Mouse (Mus musculus) induced T-regulatory cell, adult 2 months (primary cell): ENCODE measurements around the gene Sfmbt2.

Experiments
- DNase-seq: peaks from one replicate; pipeline ENCODE4 v3.0.0-alpha.2; 2012; ENCODE audit warnings: low read depth

Sfmbt2 gene

GRCm38 (mm10) chr2:10558816-10559215 lies 188.5 kb downstream of the Sfmbt2 start:
- DNase-seq = no peak

- no peak for DNase-seq
Observed at GRCm38 (mm10) chr2:10565491-10565890, 195.2 kb downstream of the Sfmbt2 start.

- no peak for DNase-seq
Observed at GRCm38 (mm10) chr2:10569392-10569791, 199.1 kb downstream of the Sfmbt2 start.

GRCm38 (mm10) chr2:10572311-10572710 lies 202.0 kb downstream of the Sfmbt2 start:
- DNase-seq = no peak

- DNase-seq = no peak
Observed at GRCm38 (mm10) chr2:10575962-10576740, 205.8 kb downstream of the Sfmbt2 start.

- no peak for DNase-seq
Observed at GRCm38 (mm10) chr2:10582673-10583072, 212.4 kb downstream of the Sfmbt2 start.

- no peak for DNase-seq
Observed at GRCm38 (mm10) chr2:10583103-10583502, 212.8 kb downstream of the Sfmbt2 start.

- DNase-seq = no peak
Observed at GRCm38 (mm10) chr2:10591310-10591709, 221.0 kb downstream of the Sfmbt2 start.

GRCm38 (mm10) chr2:10615500-10615899 lies 245.2 kb downstream of the Sfmbt2 start:
- DNase-seq = no peak
